In genomic region chr10:8177618-8178017, GRCm38 (mm10) we compare ENCODE assay signal across 13 mouse cellular contexts.
DNase-seq lines count a peak whose midpoint lies in the region; ATAC-seq and TF ChIP-seq lines count a peak whose summit lies in the region.
"Had no signal": no experiment of that assay in that cellular context is flagged by ENCODE, and none has a peak within 500 bp of the region (broad histone marks: within the 10 kb centered on the region; RNA-seq: fewer than 3 reads in every experiment).

No protein-coding gene starts in this region.

- no peaks in the 10 kb centered on the region for H3K36me3 ChIP-seq in heart, adult 2 months (ENCODE audit: control insufficient read depth, insufficient read depth, low read length)
- H3K36me3 ChIP-seq in liver, postnatal 0 days (replicated peaks; ENCODE audit: insufficient read depth, low read length): no peaks in the 10 kb centered on the region
- no peaks in the 10 kb centered on the region for H3K36me3 ChIP-seq in liver, embryonic 11.5 days (ENCODE audit: control insufficient read depth, insufficient read depth, low read length)
- H3K36me3 ChIP-seq in thymus, adult 2 months (ENCODE audit: control insufficient read depth, insufficient read depth, low read length): no peaks in the 10 kb centered on the region
- H3K36me3 ChIP-seq: midbrain, embryonic 15.5 days had no signal

- WGBS in heart, adult 2 months: 71% methylated on average over 5 of the region's 5 CpGs
- WGBS in liver, postnatal 0 days (ENCODE audit: insufficient replicate concordance): 60% methylated on average over 5 of the region's 5 CpGs
- 69% methylated on average over 5 of the region's 5 CpGs for WGBS in liver, embryonic 11.5 days
- 51% methylated on average over 5 of the region's 5 CpGs for WGBS in thymus, adult 2 months

- no peak for ATAC-seq in liver, postnatal 0 days
- ATAC-seq in liver, embryonic 11.5 days (replicated peaks; ENCODE audit: low FRiP score): no peak
- ATAC-seq: midbrain, embryonic 15.5 days had no signal

- no peaks in the 10 kb centered on the region for H3K4me1 ChIP-seq in heart, adult 2 months (ENCODE audit: control insufficient read depth, insufficient read depth, low read length)
- H3K4me1 ChIP-seq in liver, postnatal 0 days (ENCODE audit: insufficient read depth): no peaks in the 10 kb centered on the region; the same call in 1 of the 2 replicates
- no peaks in the 10 kb centered on the region for H3K4me1 ChIP-seq in liver, embryonic 11.5 days (replicated peaks; ENCODE audit: control insufficient read depth, insufficient read depth, low read length)
- peaks cover 36% of the 10 kb centered on the region for H3K4me1 ChIP-seq in thymus, adult 2 months (replicated peaks; ENCODE audit: control insufficient read depth, insufficient read depth, low read length)

- intact Hi-C loops in heart, adult 2 months (cut with DNase I): no loop called here

- no peak overlapping the region for H3K27ac ChIP-seq in heart, adult 2 months
- H3K27ac ChIP-seq in liver, postnatal 0 days (ENCODE audit: low read depth): no peak overlapping the region
- no peak overlapping the region for H3K27ac ChIP-seq in liver, embryonic 11.5 days (ENCODE audit: low read depth, low read length)
- 0 out of 2 replicates have a peak overlapping the region, but pooled peaks have one; percentile 31 for H3K27ac ChIP-seq in thymus, adult 2 months (ENCODE audit: control insufficient read depth, insufficient read depth, low read length)
- H3K27ac ChIP-seq: midbrain, embryonic 15.5 days had no signal

- H3K9me3 ChIP-seq in liver, postnatal 0 days (ENCODE audit: low read length): no peaks in the 10 kb centered on the region
- no peaks in the 10 kb centered on the region for H3K9me3 ChIP-seq in liver, embryonic 11.5 days (ENCODE audit: control insufficient read depth, low read length)
- H3K9me3 ChIP-seq: midbrain, embryonic 15.5 days had no signal

- no peak for TF ChIP-seq EP300 in heart, adult 2 months (IDR thresholded peaks at IDR 0.05; ENCODE audit: insufficient read depth, low read depth, low read length)
- TF ChIP-seq EP300 in liver, postnatal 0 days (IDR thresholded peaks at IDR 0.05; ENCODE audit: low read depth): no peak

- TF ChIP-seq POLR2A in heart, adult 2 months (IDR thresholded peaks at IDR 0.05; ENCODE audit: insufficient read depth, low read depth, low read length): no peak
- TF ChIP-seq POLR2A in brain, embryonic 14.5 days (IDR thresholded peaks at IDR 0.05; ENCODE audit: borderline replicate concordance, extremely low read depth, insufficient read depth, insufficient read length, poor library complexity, severe bottlenecking): no peak
- no peak for TF ChIP-seq POLR2A in thymus, adult 2 months (IDR thresholded peaks at IDR 0.05; ENCODE audit: control insufficient read depth, extremely low read depth, insufficient read depth, low read length, poor library complexity)

- H3K79me2 ChIP-seq in heart, adult 2 months (replicated peaks; ENCODE audit: control insufficient read depth, insufficient read depth, low read length): no peaks in the 10 kb centered on the region

- no peaks in the 10 kb centered on the region for H3K27me3 ChIP-seq in heart, adult 2 months (ENCODE audit: control insufficient read depth, insufficient read depth, low read length)
- H3K27me3 ChIP-seq in liver, postnatal 0 days (ENCODE audit: insufficient read depth, low read length): no peaks in the 10 kb centered on the region
- H3K27me3 ChIP-seq in liver, embryonic 11.5 days (replicated peaks; ENCODE audit: control insufficient read depth, insufficient read depth, low read length): no peaks in the 10 kb centered on the region
- H3K27me3 ChIP-seq in thymus, adult 2 months (ENCODE audit: control insufficient read depth, insufficient read depth, low read length): no peaks in the 10 kb centered on the region
- H3K27me3 ChIP-seq: midbrain, embryonic 15.5 days had no signal

- TF ChIP-seq CTCF in heart, adult 2 months (IDR thresholded peaks at IDR 0.05): 0 out of 2 replicates have a peak, but pooled peaks have one; percentile 20
- TF ChIP-seq CTCF in liver, postnatal 0 days (IDR thresholded peaks at IDR 0.05; ENCODE audit: low read depth): peak; percentile 36
- peak; percentile 38; the same call in 1 of the 2 replicates for TF ChIP-seq CTCF in brain, embryonic 14.5 days (IDR thresholded peaks at IDR 0.05; ENCODE audit: borderline replicate concordance, extremely low read depth, insufficient read depth, insufficient read length)
- peak; percentile 50; the same call in 1 of the 2 replicates for TF ChIP-seq CTCF in thymus, adult 2 months (IDR thresholded peaks at IDR 0.05; ENCODE audit: borderline replicate concordance, control insufficient read depth, extremely low read depth, insufficient read depth, low read length, poor library complexity)

- DNase-seq in heart, adult 2 months: no peak
- DNase-seq in heart, adult 9 months (ENCODE audit: low spot score in 2 of 2): no peak
- DNase-seq in liver, postnatal 0 days: no peak
- DNase-seq in liver, embryonic 11.5 days (ENCODE audit: low spot score): no peak
- DNase-seq in brain, embryonic 14.5 days (ENCODE audit: low read depth): no peak
- peak; percentile 38 for DNase-seq in thymus, adult 2 months
- DNase-seq in frontal cortex, postnatal 36 days (ENCODE audit: low spot score in 2 of 2): no peak
- DNase-seq in urinary bladder, adult 18-20 months (ENCODE audit: low spot score in 2 of 2): no peak
- DNase-seq: cerebellum, postnatal 14 days; gastrocnemius, adult 2 months; kidney, postnatal 10 days; lung, adult 18-20 months had no signal

- H3K4me2 ChIP-seq in liver, postnatal 0 days (ENCODE audit: low read depth, low read length): no peak overlapping the region
- H3K4me2 ChIP-seq in liver, embryonic 11.5 days: no peak overlapping the region
- H3K4me2 ChIP-seq: midbrain, embryonic 15.5 days had no signal

- no peak overlapping the region for H3K4me3 ChIP-seq in heart, adult 2 months
- H3K4me3 ChIP-seq in liver, postnatal 0 days (ENCODE audit: low read depth, low read length): no peak overlapping the region
- H3K4me3 ChIP-seq in liver, embryonic 11.5 days (ENCODE audit: low read depth, low read length): no peak overlapping the region
- no peak overlapping the region for H3K4me3 ChIP-seq in thymus, adult 2 months (ENCODE audit: control insufficient read depth, insufficient read depth, low read length)
- H3K4me3 ChIP-seq: gastrocnemius, adult 2 months; midbrain, embryonic 15.5 days had no signal

- no peak overlapping the region for H3K9ac ChIP-seq in heart, adult 2 months (ENCODE audit: low read depth, low read length)
- no peak overlapping the region for H3K9ac ChIP-seq in liver, postnatal 0 days (replicated peaks)
- H3K9ac ChIP-seq in liver, embryonic 11.5 days (ENCODE audit: low read depth, low read length): no peak overlapping the region
- H3K9ac ChIP-seq: midbrain, embryonic 15.5 days had no signal
